Mouse (Mus musculus) layer of hippocampus, adult 6 months (tissue): ENCODE data around the gene Spata31d1b. TPM values are rescaled to one million over a fixed set of nuclear protein-coding genes. Genes with fewer than 3 reads are reported as not detected.

Experiments
- long read RNA-seq, 2 experiments: library from polyadenylated mRNA; unstranded; transcript quantifications; one replicate each; pipeline ENCODE4 v2.0.0; 2019 to 2020
- polyA plus RNA-seq: library from polyadenylated mRNA; unstranded; fragments of <200 nt; fragmentation: Nextera tagmentation; gene quantifications from 2 replicates; pipeline ENCODE4 v1.2.3, GENCODE M21; 2021

Spata31d1b gene
- not detected in 2 replicates for polyA plus RNA-seq
- long read RNA-seq, experiment 1, result 0 reads
- long read RNA-seq, experiment 2, result 0 reads

DNA sequence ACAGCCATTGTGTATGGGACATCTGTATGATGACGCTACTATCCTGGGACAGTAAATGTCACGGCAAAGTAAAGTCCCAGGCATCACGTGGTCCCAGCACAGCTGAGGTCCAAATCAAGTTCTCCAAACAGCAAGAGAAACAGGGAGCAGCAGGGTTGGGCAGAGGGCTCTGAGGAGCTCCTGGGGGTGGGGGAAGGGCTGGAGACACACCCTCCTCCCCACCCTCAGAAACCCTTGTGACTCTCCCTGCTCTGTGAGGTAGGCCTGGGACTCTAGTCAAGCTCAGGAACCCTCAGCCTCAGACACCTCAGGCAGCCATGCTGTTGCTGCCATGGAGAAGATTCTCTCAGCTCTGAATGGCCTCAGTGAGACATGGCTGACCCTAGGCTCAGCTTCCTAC, at the start of gene Spata31d1b:
Gene Spata31d1b, plus strand, starts transcription at position 301 of the 400 bp plus-strand sequence.

DNA sequence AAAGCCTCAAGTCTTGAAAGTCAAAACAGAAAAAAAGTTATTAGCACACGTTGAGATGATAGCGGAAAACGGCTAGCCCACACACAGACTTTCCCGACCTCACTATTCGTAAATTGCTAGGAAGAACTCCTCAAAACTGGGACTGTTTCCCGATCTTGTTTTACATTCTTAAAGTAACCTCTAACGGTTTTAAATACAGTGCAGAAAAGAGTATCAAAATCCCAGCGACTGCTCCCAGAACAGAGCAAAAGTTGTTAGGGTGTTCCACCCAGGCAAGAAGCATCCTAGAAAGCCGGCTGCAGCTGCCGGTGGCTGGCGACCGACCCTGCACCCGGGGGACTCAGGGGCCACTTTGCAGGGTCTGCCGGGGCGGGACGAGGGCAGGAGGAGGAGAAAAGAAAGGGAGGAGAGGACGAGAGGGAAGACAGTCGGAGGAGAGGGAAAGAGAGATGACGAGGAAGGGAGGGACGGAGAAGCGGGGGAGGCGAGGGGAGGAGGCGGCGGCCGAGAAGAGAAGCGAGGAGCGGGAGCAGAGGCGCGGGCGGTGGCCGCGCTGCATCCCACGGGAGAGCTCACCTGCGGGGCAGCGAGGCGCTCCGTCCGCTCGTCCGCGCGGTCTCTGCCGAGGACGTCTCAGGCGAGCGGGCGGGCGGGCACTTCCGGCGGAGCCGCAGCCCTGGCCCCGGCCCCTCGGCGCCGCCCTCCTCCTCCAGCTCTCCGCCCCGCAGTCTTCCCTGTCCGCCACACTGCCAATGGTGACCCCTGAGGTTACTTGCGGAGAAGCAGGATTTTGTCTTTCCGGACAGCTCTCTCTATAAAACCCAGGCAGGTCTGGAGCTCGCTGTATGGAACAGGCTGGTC, 36.7 kb upstream of the Spata31d1b start, which contains the start of gene Golm1:
Gene Golm1, minus strand, starts transcription at position 661 of the 861 bp plus-strand sequence.

GRCm38 (mm10) chr13:59694008-59694407, 18.1 kb upstream of the Spata31d1b start, which contains the start of gene 4921517D22Rik:
TSS of gene 4921517D22Rik (minus strand) at chr13:59694108.

DNA sequence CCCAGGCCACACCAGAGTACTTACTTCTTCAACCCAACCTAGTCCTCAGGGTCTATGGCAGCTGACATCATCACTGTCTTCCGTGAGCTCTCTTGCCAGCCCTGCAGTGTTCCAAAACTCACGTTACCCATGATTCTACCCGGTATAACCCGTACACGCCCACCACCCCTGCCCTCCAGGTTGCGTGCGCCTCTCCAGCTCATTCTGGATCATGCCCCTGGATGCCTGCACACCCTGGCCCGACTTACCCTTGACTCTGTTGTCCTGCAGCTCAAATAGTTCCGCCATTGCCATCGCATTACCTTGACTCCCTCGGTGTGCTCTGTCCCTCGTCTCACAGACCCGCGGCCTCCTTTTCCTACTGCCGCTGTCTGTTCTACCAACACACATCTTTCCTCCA, 1.9 kb upstream of the Spata31d1b start, which contains the start of gene Spata31d1a:
Gene Spata31d1a, minus strand, starts transcription at position 101 of the 400 bp plus-strand sequence.

GRCm38 (mm10) chr13:59731652-59732051, 19.6 kb downstream of the Spata31d1b start, which contains the start of gene Spata31d1d:
TSS of gene Spata31d1d (minus strand) at chr13:59731752.

DNA sequence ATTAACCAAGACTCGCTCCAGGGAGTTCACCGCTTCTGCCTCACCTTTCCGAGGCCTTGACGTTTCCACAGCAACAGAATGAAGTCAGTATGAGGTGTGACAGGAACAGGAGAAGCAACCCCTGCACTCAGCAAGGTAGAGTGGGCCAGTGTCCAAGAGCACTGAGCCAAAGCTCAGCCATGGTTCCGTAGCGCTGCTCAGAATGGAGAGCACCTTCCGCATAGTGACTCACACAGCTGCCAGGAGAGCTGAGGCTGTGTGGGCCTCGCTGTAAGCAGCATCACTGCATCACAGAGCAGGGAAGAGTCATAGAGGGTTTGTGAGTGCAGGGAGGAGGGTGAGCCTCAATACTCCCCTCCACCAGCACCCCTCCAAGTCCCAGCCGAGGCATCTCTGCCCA, 34.6 kb downstream of the Spata31d1b start, which contains the start of gene 1700014D04Rik:
Gene 1700014D04Rik, minus strand, starts transcription at position 42 of the 400 bp plus-strand sequence.

Other genes starting within 250 kb of the Spata31d1b start
- 90.5 and 126 TPM in 2 replicates for gene Agtpbp1, start 127.1 kb upstream of the Spata31d1b start, polyA plus RNA-seq
- gene Naa35, start 127.0 kb upstream of the Spata31d1b start, polyA plus RNA-seq, result 42.8 and 43.3 TPM in 2 replicates
- 24.3 and 27.2 TPM in 2 replicates for gene Golm1, start 36.5 kb upstream of the Spata31d1b start, polyA plus RNA-seq
- not detected in 2 replicates for gene 4921517D22Rik, start 18.2 kb upstream of the Spata31d1b start, polyA plus RNA-seq
- 0.05 and 0.11 TPM in 2 replicates for gene Spata31d1a, start 2.0 kb upstream of the Spata31d1b start, polyA plus RNA-seq
- not detected in 2 replicates for gene Spata31d1d, start 19.5 kb downstream of the Spata31d1b start, polyA plus RNA-seq
- gene 1700014D04Rik, start 34.5 kb downstream of the Spata31d1b start, polyA plus RNA-seq, result 0.16 and 0.18 TPM in 2 replicates
- 353 and 360 TPM in 2 replicates for gene Isca1, start 57.5 kb downstream of the Spata31d1b start, polyA plus RNA-seq
- gene Gm49354, start 70.0 kb downstream of the Spata31d1b start, polyA plus RNA-seq, result not detected in 2 replicates
- gene Tut7, start 110.9 kb downstream of the Spata31d1b start, polyA plus RNA-seq, result 13.1 and 14.7 TPM in 2 replicates